Mouse (Mus musculus) lung, embryonic 14.5 days (tissue): ENCODE results near the gene Ppp1r10. TPM values are rescaled to one million over a fixed set of nuclear protein-coding genes. Genes with fewer than 3 reads are reported as not detected.

Experiments used
- ATAC-seq: fragments of 200-750 bp; cut with Nextera tagmentation; 2 replicates; pipeline ENCODE4 v1.8.0; 2017; ENCODE audit warnings: mild to moderate bottlenecking, moderate TSS enrichment, moderate library complexity; ENCODE audit not compliant: insufficient read depth
- DNase-seq: peaks from one replicate; pipeline ENCODE4 v3.0.0-alpha.2; 2015
- H3K27ac ChIP-seq: fragments of 300-500 bp; sonication (generic); 2 replicates; pipeline ENCODE4 v1.5.1; 2014; ENCODE audit warnings: low read depth, mild to moderate bottlenecking, moderate library complexity
- H3K27me3 ChIP-seq: fragments of 300-500 bp; sonication (generic); 2 replicates; pipeline ENCODE4 v1.6.1; 2014; ENCODE audit warnings: low read length, control low read depth; ENCODE audit not compliant: insufficient read depth
- H3K36me3 ChIP-seq: fragments of 300-500 bp; sonication (generic); 2 replicates; pipeline ENCODE4 v1.6.1; 2014; ENCODE audit warnings: control low read depth; ENCODE audit not compliant: insufficient read depth
- H3K4me1 ChIP-seq: fragments of 300-500 bp; sonication (generic); 2 replicates; pipeline ENCODE4 v1.6.1; 2014; ENCODE audit warnings: antibody characterized with exemption, control low read depth; ENCODE audit not compliant: insufficient read depth
- H3K4me2 ChIP-seq: fragments of 300-500 bp; sonication (generic); 2 replicates; pipeline ENCODE4 v1.6.1; 2014; ENCODE audit warnings: mild to moderate bottlenecking
- H3K4me3 ChIP-seq: fragments of 300-500 bp; sonication (generic); 2 replicates; pipeline ENCODE4 v1.5.1; 2014; ENCODE audit warnings: low read depth, low read length
- H3K9ac ChIP-seq: fragments of 300-500 bp; sonication (generic); 2 replicates; pipeline ENCODE4 v1.6.1; 2014
- H3K9me3 ChIP-seq: fragments of 300-500 bp; sonication (generic); 2 replicates; pipeline ENCODE4 v1.6.1; 2016; ENCODE audit warnings: low read depth, low read length, control low read depth
- CTCF ChIP-seq: IDR thresholded peaks from 2 replicates; pipeline ENCODE4 v1.5.1; 2016; ENCODE audit warnings: antibody characterized with exemption, low read depth
- WGBS: fragments of 180-500 bp; shearing (Covaris S2); extraction: QIAGEN DNeasy Blood & Tissue Kit; methylation state at CpG from one replicate; pipeline ENCODE4 v1.1.7; 2014; 5-methylcytosine and 5-hydroxymethylcytosine counted together
- polyA plus RNA-seq: library from polyadenylated mRNA; unstranded; fragments of >200 nt; fragmentation: Nextera tagmentation; extraction: Ambion mirVana; gene quantifications from 2 replicates; pipeline ENCODE4 v1.2.1, GENCODE M21; 2014

Ppp1r10 gene
- polyA plus RNA-seq, 1 experiment from 2014 or later = 36.3 TPM

DNA sequence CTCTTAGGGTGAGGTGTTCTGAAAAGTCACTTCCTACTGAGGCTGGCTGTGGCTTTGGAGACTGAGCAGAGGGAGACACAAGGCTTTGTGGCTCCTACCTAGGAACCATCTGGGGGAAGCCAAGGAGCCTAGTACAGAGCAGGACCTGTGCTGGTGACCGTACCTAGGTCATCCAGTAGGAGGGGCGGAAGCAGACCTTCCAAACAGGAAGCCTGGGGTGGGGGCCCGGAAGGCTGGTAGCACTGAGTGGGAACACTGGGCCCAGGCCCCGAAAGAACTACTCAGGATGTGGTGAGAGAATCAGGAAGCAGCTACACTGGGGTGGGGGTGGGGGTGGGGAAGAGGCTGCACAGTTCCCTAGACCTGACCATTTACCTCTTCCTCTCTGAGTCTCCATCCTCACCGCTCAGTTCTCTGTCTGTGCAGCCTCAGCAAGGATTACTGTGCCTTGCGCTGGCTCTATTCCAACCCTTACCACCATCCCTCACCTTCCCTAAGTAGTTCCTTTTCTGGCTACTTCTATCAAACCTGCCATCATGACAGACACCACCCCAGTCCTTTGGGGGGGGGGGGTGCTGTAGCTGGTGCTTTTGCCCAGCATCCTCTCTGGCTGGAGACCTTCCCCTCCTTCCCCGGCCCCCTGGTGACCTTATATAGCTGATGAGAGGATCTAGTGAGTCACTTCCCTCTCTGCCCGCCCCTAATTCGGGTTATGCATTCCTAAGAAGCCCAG lies 45.9 kb upstream of the Ppp1r10 start:
- H3K27me3 ChIP-seq = no peaks in the 10 kb centered on the region
- peak overlapping the region; percentile 98 for H3K4me2 ChIP-seq
- TF ChIP-seq CTCF = no peak
- DNase-seq (peak; percentile 72), ATAC-seq (peak; percentile 29; the same call in 1 of the 2 replicates)
- peak overlapping the region; percentile 80 for H3K9ac ChIP-seq
- peak overlapping the region; percentile 98 for H3K27ac ChIP-seq
- H3K36me3 ChIP-seq = peaks cover 31% of the 10 kb centered on the region
- peaks cover 12% of the 10 kb centered on the region for H3K4me1 ChIP-seq
- H3K4me3 ChIP-seq = peak overlapping the region; percentile 68
- 34% methylated on average over 9 of the region's 9 CpGs for WGBS
- no peaks in the 10 kb centered on the region for H3K9me3 ChIP-seq

DNA sequence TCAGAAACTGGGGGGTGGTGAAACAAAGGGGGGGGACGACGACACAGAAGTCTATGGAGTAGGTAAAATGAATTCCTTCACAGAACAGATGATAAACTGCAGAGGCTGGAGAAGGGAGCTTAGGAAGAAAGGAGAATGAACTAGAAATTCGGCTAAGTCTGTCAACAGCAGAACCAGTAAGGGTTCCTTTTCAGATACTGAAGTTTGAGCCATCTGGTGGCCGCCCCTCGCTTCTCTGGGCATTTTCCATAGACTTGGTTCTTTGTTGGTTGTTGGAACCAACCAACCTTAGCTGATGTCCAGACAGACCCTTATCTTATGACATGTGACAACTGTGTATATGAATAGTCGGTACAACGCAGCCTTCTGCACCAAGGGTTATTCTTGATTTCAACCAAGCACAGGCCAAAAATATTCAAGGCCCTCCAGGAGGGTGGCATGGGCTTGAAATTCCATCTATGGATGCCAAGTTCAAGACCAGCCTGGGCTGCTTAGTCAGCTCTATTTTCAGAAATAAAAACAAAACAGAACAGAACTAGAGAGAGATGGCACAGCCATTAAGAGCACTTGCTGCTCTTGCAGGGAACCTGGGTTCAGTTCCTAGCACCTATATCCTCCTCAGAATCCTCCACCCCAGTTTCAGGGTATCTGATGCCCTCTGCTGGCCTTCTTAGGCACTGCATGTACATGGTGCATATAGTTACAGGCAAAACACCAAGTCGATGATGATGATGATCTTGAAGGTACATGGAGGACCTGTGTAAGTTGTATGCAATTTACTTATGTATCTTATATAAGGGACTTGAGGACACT lies 45.1 kb upstream of the Ppp1r10 start:
- no peak for ATAC-seq
- H3K27ac ChIP-seq = peak overlapping the region; percentile 74; the same call in 1 of the 2 replicates
- H3K9me3 ChIP-seq = no peaks in the 10 kb centered on the region
- peak overlapping the region; percentile 68 for H3K4me3 ChIP-seq
- H3K9ac ChIP-seq = 0 out of 2 replicates have a peak overlapping the region, but pooled peaks have one; percentile 80
- peak overlapping the region; percentile 98 for H3K4me2 ChIP-seq
- peak; percentile 61 for DNase-seq
- peaks cover 36% of the 10 kb centered on the region for H3K36me3 ChIP-seq
- peaks cover 12% of the 10 kb centered on the region for H3K4me1 ChIP-seq
- 62% methylated on average over 8 of the region's 8 CpGs for WGBS
- no peaks in the 10 kb centered on the region for H3K27me3 ChIP-seq
- peak; percentile 64 for TF ChIP-seq CTCF

GRCm38 (mm10) chr17:35873774-35874519 lies 42.3 kb upstream of the Ppp1r10 start:
- no peaks in the 10 kb centered on the region for H3K9me3 ChIP-seq
- H3K4me1 ChIP-seq = peaks cover 7% of the 10 kb centered on the region; the same call in 1 of the 2 replicates
- WGBS = 28% methylated on average over 21 of the region's 21 CpGs
- peak; percentile 91 for DNase-seq
- peak overlapping the region; percentile 46 for H3K4me2 ChIP-seq
- 0 out of 2 replicates have a peak overlapping the region, but pooled peaks have one; percentile 13 for H3K27ac ChIP-seq
- peaks cover 46% of the 10 kb centered on the region for H3K36me3 ChIP-seq
- peak; percentile 15; the same call in 1 of the 2 replicates for ATAC-seq
- no peak overlapping the region for H3K4me3 ChIP-seq
- TF ChIP-seq CTCF = peak; percentile 95
- no peaks in the 10 kb centered on the region for H3K27me3 ChIP-seq
- no peak overlapping the region for H3K9ac ChIP-seq

- ATAC-seq = no peak
- TF ChIP-seq CTCF = no peak
- peaks cover 46% of the 10 kb centered on the region for H3K36me3 ChIP-seq
- DNase-seq = no peak
- H3K4me2 ChIP-seq = no peak overlapping the region
- H3K4me1 ChIP-seq = peaks cover 5% of the 10 kb centered on the region; the same call in 1 of the 2 replicates
- no peak overlapping the region for H3K4me3 ChIP-seq
- no peak overlapping the region for H3K9ac ChIP-seq
- H3K27me3 ChIP-seq = no peaks in the 10 kb centered on the region
- H3K9me3 ChIP-seq = no peaks in the 10 kb centered on the region
- no peak overlapping the region for H3K27ac ChIP-seq
- WGBS = 86% methylated on average over 6 of the region's 6 CpGs
These were observed 41.5 kb upstream of the Ppp1r10 start for GRCm38 (mm10) chr17:35874721-35875120.

GRCm38 (mm10) chr17:35879245-35880057 lies 36.8 kb upstream of the Ppp1r10 start, which contains the start of gene Dhx16:
Dhx16 (plus strand) TSS chr17:35879819.
- Histone ChIP-seq H3K4me3 (peak within 1 kb of the TSS; percentile 93), H3K36me3 (peaks cover 54% of the 10 kb centered on the region), H3K4me1 (0 out of 2 replicates have a peak, but pooled peaks cover 5% of the 10 kb centered on the region), H3K9ac (peak within 1 kb of the TSS; percentile 83), H3K9me3 (no peaks in the 10 kb centered on the region), H3K27ac (peak within 1 kb of the TSS; percentile 52), H3K27me3 (no peaks in the 10 kb centered on the region), H3K4me2 (peak within 1 kb of the TSS; percentile 73)
- peak; percentile 85 for TF ChIP-seq CTCF
- peak; percentile 98 for DNase-seq
- WGBS = 6% methylated on average over 66 of the region's 66 CpGs
- peak; percentile 91 for ATAC-seq

GRCm38 (mm10) chr17:35882924-35883323 lies 33.3 kb upstream of the Ppp1r10 start:
- no peak for ATAC-seq
- no peak overlapping the region for H3K9ac ChIP-seq
- 90% methylated on average over 17 of the region's 17 CpGs for WGBS

More at GRCm38 (mm10) chr17:35882924-35883323, 33.3 kb upstream of the Ppp1r10 start:
- no peak for TF ChIP-seq CTCF
- Histone ChIP-seq H3K27me3 (no peaks in the 10 kb centered on the region), H3K27ac (no peak overlapping the region), H3K4me3 (no peak overlapping the region), H3K4me2 (no peak overlapping the region), H3K4me1 (0 out of 2 replicates have a peak, but pooled peaks cover 5% of the 10 kb centered on the region), H3K9me3 (no peaks in the 10 kb centered on the region), H3K36me3 (peaks cover 61% of the 10 kb centered on the region)
- DNase-seq = no peak
